Mouse (Mus musculus) CH12.LX (cell line): ENCODE data around the gene Ccdc57. TPM values are rescaled to one million over a fixed set of nuclear protein-coding genes. Genes with fewer than 3 reads are reported as not detected.

Experiments
- DNase-seq: peaks from one replicate; pipeline ENCODE4 v3.0.0-alpha.2; 2013; ENCODE audit errors: extremely low read depth
- H3K27ac ChIP-seq: 2 replicates; pipeline ENCODE4 v1.5.1; 2012; ENCODE audit warnings: low read depth, mild to moderate bottlenecking, control low read depth, moderate library complexity; ENCODE audit not compliant: insufficient read depth
- H3K27me3 ChIP-seq: replicated peaks from 2 replicates; pipeline ENCODE3; 2012; ENCODE audit warnings: inconsistent platforms
- H3K36me3 ChIP-seq, 2 experiments: replicated peaks in 1 of 2; 2 replicates each; pipeline versions ENCODE3 to v1.6.1; 2012; ENCODE audit warnings: inconsistent platforms in 1 of 2, low read length in 1 of 2, mild to moderate bottlenecking in 1 of 2, mixed read lengths in 1 of 2, moderate library complexity in 1 of 2; ENCODE audit not compliant: control insufficient read depth in 1 of 2, insufficient read depth in 1 of 2
- H3K4me1 ChIP-seq, 2 experiments: 2 replicates each; pipeline ENCODE4 v1.6.1; 2012; ENCODE audit warnings: inconsistent platforms in 1 of 2, moderate library complexity in 1 of 2; ENCODE audit not compliant: insufficient read depth in 2 of 2, control insufficient read depth in 1 of 2
- H3K4me2 ChIP-seq: 2 replicates; pipeline ENCODE4 v1.6.1; 2012; ENCODE audit warnings: low read depth, mild to moderate bottlenecking, control low read depth; ENCODE audit not compliant: poor library complexity, insufficient read depth, severe bottlenecking
- H3K4me3 ChIP-seq, 3 experiments: fragments of 150-350 bp in 1 of 3; sonication (generic) in 1 of 3; replicated peaks in 1 of 3; 2 replicates each; pipeline versions ENCODE3 to v1.5.1; 2011 to 2012; ENCODE audit warnings: low read depth in 2 of 3, low read length in 2 of 3, mild to moderate bottlenecking in 2 of 3, moderate library complexity in 2 of 3, control low read depth in 1 of 3, improper control_type of control experiment in 1 of 3, inconsistent platforms in 1 of 3, mixed read lengths in 1 of 3; ENCODE audit not compliant: poor library complexity in 1 of 3
- H3K79me2 ChIP-seq: replicated peaks from 2 replicates; pipeline ENCODE4 v1.6.1; 2012; ENCODE audit warnings: mild to moderate bottlenecking, moderate library complexity; ENCODE audit not compliant: control insufficient read depth, poor library complexity, insufficient read depth, severe bottlenecking; ENCODE audit errors: extremely low read depth
- H3K9ac ChIP-seq: 2 replicates; pipeline ENCODE4 v1.6.1; 2012; ENCODE audit warnings: low read depth, mild to moderate bottlenecking, control low read depth, moderate library complexity; ENCODE audit not compliant: insufficient read depth
- H3K9me3 ChIP-seq: replicated peaks from 2 replicates; pipeline ENCODE3; 2012; ENCODE audit warnings: low read length, inconsistent platforms, mixed read lengths
- BHLHE40 ChIP-seq: IDR thresholded peaks from 2 replicates; pipeline ENCODE4 v1.6.1; 2011; ENCODE audit warnings: mild to moderate bottlenecking, low read depth, low read length, improper control_type of control experiment
- CHD1 ChIP-seq: IDR thresholded peaks from 2 replicates; pipeline ENCODE4 v1.6.1; 2012; ENCODE audit warnings: low read depth, low read length, improper control_type of control experiment, inconsistent platforms
- CHD2 ChIP-seq: IDR thresholded peaks from 2 replicates; pipeline ENCODE4 v1.6.1; 2011; ENCODE audit warnings: low read length, improper control_type of control experiment
- E2F4 ChIP-seq: IDR thresholded peaks from 2 replicates; pipeline ENCODE4 v1.6.1; 2011; ENCODE audit warnings: low read depth, low read length, improper control_type of control experiment; ENCODE audit not compliant: insufficient replicate concordance
- ELF1 ChIP-seq: IDR thresholded peaks from 2 replicates; pipeline ENCODE4 v1.6.1; 2014; ENCODE audit warnings: low read depth, mild to moderate bottlenecking, inconsistent platforms, low read length, improper control_type of control experiment
- GABPA ChIP-seq: IDR thresholded peaks from 2 replicates; pipeline ENCODE4 v1.6.1; 2012; ENCODE audit warnings: low read depth, low read length, improper control_type of control experiment, inconsistent platforms; ENCODE audit not compliant: insufficient replicate concordance
- HCFC1 ChIP-seq: IDR thresholded peaks from 2 replicates; pipeline ENCODE4 v1.6.1; 2012; ENCODE audit warnings: low read depth, mild to moderate bottlenecking, inconsistent platforms, low read length, improper control_type of control experiment
- JUN ChIP-seq: IDR thresholded peaks from 2 replicates; pipeline ENCODE4 v1.6.1; 2011; ENCODE audit warnings: low read depth, mild to moderate bottlenecking, low read length, improper control_type of control experiment, moderate library complexity; ENCODE audit not compliant: insufficient read depth
- JUND ChIP-seq: conservative IDR thresholded peaks from 2 replicates; pipeline ENCODE4 v1.6.1; 2011; ENCODE audit warnings: low read depth, low read length, improper control_type of control experiment
- MAX ChIP-seq: IDR thresholded peaks from 2 replicates; pipeline ENCODE4 v1.6.1; 2011; ENCODE audit warnings: low read length, improper control_type of control experiment
- MEF2A ChIP-seq: IDR thresholded peaks from 2 replicates; pipeline ENCODE4 v1.6.1; 2014; ENCODE audit warnings: low read depth, mild to moderate bottlenecking, inconsistent platforms, low read length, improper control_type of control experiment, borderline replicate concordance
- MXI1 ChIP-seq: IDR thresholded peaks from 2 replicates; pipeline ENCODE4 v1.6.1; 2011; ENCODE audit warnings: mild to moderate bottlenecking, low read depth, low read length, improper control_type of control experiment
- NELFE ChIP-seq: IDR thresholded peaks from 2 replicates; pipeline ENCODE4 v1.6.1; 2011; ENCODE audit warnings: low read depth, low read length, improper control_type of control experiment
- POLR2A ChIP-seq: IDR thresholded peaks from 2 replicates; pipeline ENCODE4 v1.6.1; 2011; ENCODE audit warnings: low read depth, mild to moderate bottlenecking, improper control_type of control experiment, low read length
- POLR2AphosphoS2 ChIP-seq: IDR thresholded peaks from 2 replicates; pipeline ENCODE4 v1.6.1; 2011; ENCODE audit warnings: low read depth, low read length, improper control_type of control experiment
- RCOR1 ChIP-seq: conservative IDR thresholded peaks from 2 replicates; pipeline ENCODE4 v1.6.1; 2012; ENCODE audit warnings: low read depth, mild to moderate bottlenecking, inconsistent platforms, low read length, improper control_type of control experiment
- SIN3A ChIP-seq: IDR thresholded peaks from 2 replicates; pipeline ENCODE4 v1.6.1; 2012; ENCODE audit warnings: low read length, improper control_type of control experiment, inconsistent platforms
- SMC3 ChIP-seq: IDR thresholded peaks from 2 replicates; pipeline ENCODE4 v1.6.1; 2011; ENCODE audit warnings: low read depth, low read length, improper control_type of control experiment
- TCF12 ChIP-seq: IDR thresholded peaks from 2 replicates; pipeline ENCODE4 v1.6.1; 2014; ENCODE audit warnings: low read depth, mild to moderate bottlenecking, inconsistent platforms, low read length, improper control_type of control experiment
- ZKSCAN1 ChIP-seq: IDR thresholded peaks from 2 replicates; pipeline ENCODE4 v1.6.1; 2012; ENCODE audit warnings: low read depth, inconsistent platforms, low read length, improper control_type of control experiment, borderline replicate concordance
- ZMIZ1 ChIP-seq: IDR thresholded peaks from 2 replicates; pipeline ENCODE4 v1.6.1; 2012; ENCODE audit warnings: low read depth, mild to moderate bottlenecking, inconsistent platforms, low read length, improper control_type of control experiment
- ZNF384 ChIP-seq: IDR thresholded peaks from 2 replicates; pipeline ENCODE4 v1.6.1; 2012; ENCODE audit warnings: low read depth, low read length, improper control_type of control experiment, inconsistent platforms
- dilution Hi-C: fragments of 300-500 bp; cut with MboI; formaldehyde crosslinking; loops from 2 replicates; pipeline ENCODE4 v1.14.3; 2020; ENCODE audit warnings: low sequenced_read_pairs; ENCODE audit not compliant: extremely low pct_unique_long_range_greater_than_20kb, extremely low pct_ligation_motif_present
- in situ Hi-C: fragments of 300-500 bp; cut with MboI; formaldehyde crosslinking; loops from 3 replicates; pipeline ENCODE4 v1.14.3; 2019; ENCODE audit warnings: low sequenced_read_pairs, low pct_ligation_motif_present, low pct_unique_long_range_greater_than_20kb, mixed read lengths
- polyA plus RNA-seq: library from polyadenylated mRNA; unstranded; fragments of >175 nt; gene quantifications from 2 replicates; pipeline ENCODE4 v1.2.1, GENCODE M21; 2012; ENCODE audit warnings: low read depth; ENCODE audit not compliant: insufficient read length
- total RNA-seq, 2 experiments: library from RNA; depleted of rRNA; stranded (reverse); fragments of 300-350 nt in 1 of 2; fragments of >200 nt in 1 of 2; gene quantifications; 2 replicates each; pipeline ENCODE4 v1.2.3; 2012 to 2014

Gene Ccdc57
- total and polyA plus RNA-seq, 3 experiments: 2.3 to 6.0 (median 5.4) TPM

DNA sequence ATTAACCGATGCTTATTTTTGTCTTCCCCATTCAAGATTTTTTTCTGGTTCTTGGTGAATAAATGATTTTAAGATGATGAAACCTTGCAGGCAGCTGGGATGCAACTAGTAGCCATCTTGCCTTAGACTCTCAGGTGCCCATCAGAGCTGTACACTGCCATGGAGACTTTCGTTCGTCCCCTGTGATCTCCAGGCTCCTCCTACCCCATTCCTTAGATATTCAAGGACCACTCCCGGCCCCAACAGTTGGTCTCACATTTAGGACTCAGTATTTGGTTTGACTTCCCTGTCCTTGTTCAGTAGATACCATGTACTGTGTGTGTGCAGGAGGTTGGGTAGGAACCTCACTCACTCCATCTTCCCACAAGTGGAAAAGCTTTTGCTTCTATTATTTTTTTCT is 127.9 kb downstream of the Ccdc57 start:
- Histone ChIP-seq H3K9me3 (no peaks in the 10 kb centered on the region), H3K4me2 (no peak overlapping the region), H3K4me3 (no peak overlapping the region), H3K36me3 (peaks cover 36 to 53% of the 10 kb centered on the region in 2 experiments), H3K27me3 (no peaks in the 10 kb centered on the region)
- dilution Hi-C loops (no loop called here), in situ Hi-C loops (no loop called here)
- no peak for DNase-seq
- TF ChIP-seq SIN3A: no peak
- TF ChIP-seq ZNF384: no peak
- TF ChIP-seq ZKSCAN1: no peak
- no peak for TF ChIP-seq JUND
- TF ChIP-seq NELFE: no peak
- TF ChIP-seq POLR2AphosphoS2: no peak; the same call in 1 of the 2 replicates
- no peak for TF ChIP-seq ELF1
- no peak for TF ChIP-seq MXI1
- TF ChIP-seq POLR2A: no peak
- TF ChIP-seq SMC3: no peak
- TF ChIP-seq GABPA: no peak
- no peak for TF ChIP-seq CHD1
- no peak for TF ChIP-seq MEF2A
- no peak for TF ChIP-seq TCF12
- no peak for TF ChIP-seq CHD2
- no peak for TF ChIP-seq MAX
- TF ChIP-seq JUN: no peak
- no peak for TF ChIP-seq BHLHE40
- TF ChIP-seq E2F4: no peak
- TF ChIP-seq, all 38 proteins: peak for 0
- Histone ChIP-seq H3K79me2 (no peaks in the 10 kb centered on the region), H3K4me1 (peaks cover 6 to 12% of the 10 kb centered on the region in 2 experiments), H3K9ac (no peak overlapping the region), H3K27ac (no peak overlapping the region)

GRCm38 (mm10) chr11:120804274-120804673 is 128.4 kb downstream of the Ccdc57 start:
- H3K27me3 ChIP-seq: no peaks in the 10 kb centered on the region
- no peak overlapping the region for H3K9ac ChIP-seq
- dilution Hi-C loops (no loop called here), in situ Hi-C loops (no loop called here)
- no peak overlapping the region for H3K27ac ChIP-seq
- no peaks in the 10 kb centered on the region for H3K79me2 ChIP-seq
- H3K4me3 ChIP-seq: no peak overlapping the region
- DNase-seq: no peak
- no peaks in the 10 kb centered on the region for H3K9me3 ChIP-seq
- peaks cover 31 to 48% of the 10 kb centered on the region in 2 experiments for H3K36me3 ChIP-seq
- no peak overlapping the region for H3K4me2 ChIP-seq
- TF ChIP-seq JUND: no peak
- no peak for TF ChIP-seq HCFC1
- TF ChIP-seq ZMIZ1: no peak
- no peak for TF ChIP-seq SMC3
- TF ChIP-seq RCOR1: no peak
- no peak for TF ChIP-seq MAX
- no peak for TF ChIP-seq SIN3A
- peaks cover 6 to 16% of the 10 kb centered on the region in 2 experiments for H3K4me1 ChIP-seq
